Mouse (Mus musculus): ENCODE results near the gene Ugt2a1. TPM values are rescaled to one million over a fixed set of nuclear protein-coding genes. Genes with fewer than 3 reads are reported as not detected.
"Not testable (repeated sequence)": the region's sequence is repeated elsewhere in the genome, so short reads cannot be mapped to it uniquely, and the experiment has no call there.

The Ugt2a1 gene
- polyA plus RNA-seq, 1 experiment from 2014 or later, result not detected

DNA sequence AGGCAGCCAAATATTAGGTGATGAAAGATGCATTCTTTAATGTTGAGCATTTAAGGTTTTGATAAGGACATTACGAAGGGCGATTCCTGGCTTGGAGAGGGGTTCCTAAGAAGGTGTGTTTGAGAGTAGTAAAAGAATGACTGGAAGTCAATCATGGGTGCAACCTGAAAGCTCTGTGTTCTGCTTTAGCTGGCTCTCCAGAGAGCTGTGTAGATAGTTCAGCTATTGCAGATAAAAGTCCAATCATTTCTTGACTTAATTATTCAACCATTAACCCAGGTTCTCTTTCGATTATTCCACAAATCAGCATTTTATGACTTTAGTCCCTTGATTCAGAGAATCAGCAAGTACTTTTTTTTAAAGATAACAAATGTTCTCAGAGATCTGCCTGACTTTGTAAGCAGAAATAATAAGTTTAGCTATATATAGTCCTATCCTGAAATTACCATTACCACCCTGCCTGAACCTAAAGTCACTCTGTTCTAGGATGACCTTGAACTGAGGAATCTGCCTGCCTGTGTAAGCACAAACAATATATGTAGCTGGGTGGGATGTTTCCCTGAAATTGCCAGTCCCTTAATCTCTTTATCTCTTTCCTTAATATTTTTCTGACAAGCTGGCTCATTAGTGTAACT lies 34.3 kb downstream of the Ugt2a1 start:
- no peak for ATAC-seq (ENCODE audit: low read depth)
- no peaks in the 10 kb centered on the region for H3K36me3 ChIP-seq
- no peaks in the 10 kb centered on the region for H3K9me3 ChIP-seq
- H3K4me2 ChIP-seq, result no peak overlapping the region
- no peak overlapping the region for H3K4me3 ChIP-seq
- H3K4me1 ChIP-seq (replicated peaks), result no peaks in the 10 kb centered on the region
- H3K9ac ChIP-seq, result no peak overlapping the region
- no peak overlapping the region for H3K27ac ChIP-seq (replicated peaks)
- no peaks in the 10 kb centered on the region for H3K27me3 ChIP-seq
- WGBS, result 83% methylated on average over 3 of the region's 3 CpGs

DNA sequence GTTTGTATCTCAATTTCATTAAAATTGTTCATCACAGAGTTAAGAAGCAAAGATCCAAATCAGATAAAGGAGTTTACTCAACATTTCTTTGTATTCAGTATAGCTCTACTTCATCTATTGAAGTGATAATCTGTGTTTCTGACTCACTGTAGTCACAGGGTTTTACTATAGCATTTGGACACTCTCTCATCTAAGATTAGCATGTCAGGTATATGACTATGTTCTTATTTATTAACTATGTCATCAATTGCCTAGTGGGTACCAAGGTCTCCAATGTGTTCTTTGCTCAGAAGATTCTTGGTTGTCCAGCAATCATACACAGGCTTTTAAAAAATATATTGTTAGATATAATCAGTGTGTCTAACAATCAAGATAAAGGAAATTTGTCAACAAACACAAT lies 35.2 kb downstream of the Ugt2a1 start:
- Histone ChIP-seq H3K9ac (no peak overlapping the region), H3K4me3 (no peak overlapping the region), H3K27me3 (no peaks in the 10 kb centered on the region), H3K4me2 (no peak overlapping the region), H3K9me3 (no peaks in the 10 kb centered on the region), H3K4me1 (replicated peaks) (no peaks in the 10 kb centered on the region), H3K36me3 (no peaks in the 10 kb centered on the region), H3K27ac (replicated peaks) (no peak overlapping the region)
- ATAC-seq (ENCODE audit: low read depth), result no peak

- H3K4me3 ChIP-seq; H3K36me3 ChIP-seq; H3K9me3 ChIP-seq; H3K27ac ChIP-seq (replicated peaks); H3K4me2 ChIP-seq; H3K9ac ChIP-seq; H3K27me3 ChIP-seq; H3K4me1 ChIP-seq (replicated peaks); ATAC-seq (ENCODE audit: low read depth): not testable (repeated sequence)
- WGBS, result 81% methylated on average over 4 of the region's 5 CpGs
Observed at GRCm38 (mm10) chr5:87452514-87452913, 38.2 kb downstream of the Ugt2a1 start.

DNA sequence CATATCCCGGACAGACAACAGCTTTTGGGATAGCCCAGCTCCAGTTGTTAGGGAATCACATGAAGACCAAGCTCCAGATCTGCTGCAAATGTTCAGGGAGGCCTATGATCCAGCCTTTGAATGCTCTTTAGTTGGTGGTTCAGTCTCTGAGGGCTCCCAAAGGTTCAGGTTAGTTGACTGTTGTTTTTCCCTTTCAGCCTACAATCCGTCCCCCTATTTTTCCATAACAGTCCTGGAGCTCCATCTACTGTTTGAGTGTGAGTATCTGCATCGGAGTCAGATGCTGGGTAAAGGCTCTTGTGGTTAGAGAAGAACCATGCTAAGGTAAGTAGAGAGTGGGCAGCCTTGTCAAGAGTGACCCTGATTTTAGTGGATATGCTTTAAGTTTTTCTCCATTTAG lies 54.4 kb downstream of the Ugt2a1 start:
- H3K4me2 ChIP-seq, result no peak overlapping the region
- H3K27ac ChIP-seq (replicated peaks), result no peak overlapping the region
- no peak overlapping the region for H3K9ac ChIP-seq
- ATAC-seq (ENCODE audit: low read depth), result no peak
- H3K4me3 ChIP-seq, result no peak overlapping the region
- H3K9me3 ChIP-seq, result no peaks in the 10 kb centered on the region
- H3K4me1 ChIP-seq (replicated peaks), result no peaks in the 10 kb centered on the region
- no peaks in the 10 kb centered on the region for H3K36me3 ChIP-seq
- WGBS, result 46% methylated on average over 3 of the region's 3 CpGs
- no peaks in the 10 kb centered on the region for H3K27me3 ChIP-seq

- Histone ChIP-seq H3K4me3 (no peak overlapping the region), H3K9ac (no peak overlapping the region), H3K27ac (replicated peaks) (no peak overlapping the region), H3K27me3 (no peaks in the 10 kb centered on the region), H3K4me2 (no peak overlapping the region), H3K4me1 (replicated peaks) (no peaks in the 10 kb centered on the region), H3K36me3 (no peaks in the 10 kb centered on the region), H3K9me3 (no peaks in the 10 kb centered on the region)
- WGBS, result 81% methylated on average over 3 of the region's 3 CpGs
- no peak for ATAC-seq (ENCODE audit: low read depth)
Observed at GRCm38 (mm10) chr5:87425676-87426075, 65.0 kb downstream of the Ugt2a1 start.

- not testable (repeated sequence) for H3K4me2 ChIP-seq; H3K4me1 ChIP-seq (replicated peaks); H3K27ac ChIP-seq (replicated peaks); H3K9ac ChIP-seq; H3K9me3 ChIP-seq; ATAC-seq (ENCODE audit: low read depth); H3K4me3 ChIP-seq; H3K27me3 ChIP-seq; H3K36me3 ChIP-seq
- WGBS, result 95% methylated on average over 2 of the region's 2 CpGs
Observed at GRCm38 (mm10) chr5:87424041-87424440, 66.6 kb downstream of the Ugt2a1 start, which contains the start of gene Ugt2b38. Gene Ugt2b38, minus strand, starts transcription at chr5:87424203.

Other genes starting within 250 kb of the Ugt2a1 start
- not detected in 2 replicates for gene Ugt2b37, start 236.1 kb downstream of the Ugt2a1 start, polyA plus RNA-seq (2015; fragmentation: Nextera tagmentation; extraction: Ambion mirVana)
- not detected in 2 replicates for gene Ugt2a3, start 153.7 kb downstream of the Ugt2a1 start, polyA plus RNA-seq (2015; fragmentation: Nextera tagmentation; extraction: Ambion mirVana)
- gene Ugt2b38, start 66.7 kb downstream of the Ugt2a1 start, polyA plus RNA-seq (2015; fragmentation: Nextera tagmentation; extraction: Ambion mirVana), result not detected in 2 replicates
- gene Ugt2a2, start 8.6 kb downstream of the Ugt2a1 start, polyA plus RNA-seq (2015; fragmentation: Nextera tagmentation; extraction: Ambion mirVana), result not detected in 2 replicates
- not detected in 2 replicates for gene Gm43638, start 4.1 kb downstream of the Ugt2a1 start, polyA plus RNA-seq (2015; fragmentation: Nextera tagmentation; extraction: Ambion mirVana)
- not detected in 2 replicates for gene Sult1b1, start 47.3 kb upstream of the Ugt2a1 start, polyA plus RNA-seq (2015; fragmentation: Nextera tagmentation; extraction: Ambion mirVana)
- not detected in 2 replicates for gene Sult1d1, start 78.2 kb upstream of the Ugt2a1 start, polyA plus RNA-seq (2015; fragmentation: Nextera tagmentation; extraction: Ambion mirVana)
- gene Sult1e1, start 100.7 kb upstream of the Ugt2a1 start, polyA plus RNA-seq (2015; fragmentation: Nextera tagmentation; extraction: Ambion mirVana), result not detected in 2 replicates
- gene Csn1s1, start 175.3 kb upstream of the Ugt2a1 start, polyA plus RNA-seq (2015; fragmentation: Nextera tagmentation; extraction: Ambion mirVana), result not detected in 2 replicates
- gene Csn2, start 208.8 kb upstream of the Ugt2a1 start, polyA plus RNA-seq (2015; fragmentation: Nextera tagmentation; extraction: Ambion mirVana), result not detected in 2 replicates

All from neural tube, embryonic 13.5 days (tissue).